Mouse (Mus musculus) limb, embryonic 10.5 days (tissue): ENCODE data around the gene Shtn1. TPM values are rescaled to one million over a fixed set of nuclear protein-coding genes. Genes with fewer than 3 reads are reported as not detected.

Experiments
- DNase-seq: peaks from one replicate; pipeline ENCODE4 v3.0.0-alpha.2; 2017; ENCODE audit warnings: low spot score
- H3K27ac ChIP-seq: fragments of 300-500 bp; sonication (generic); 2 replicates; pipeline ENCODE4 v1.5.1; 2016; ENCODE audit warnings: mild to moderate bottlenecking
- H3K27me3 ChIP-seq: fragments of 300-500 bp; sonication (generic); 2 replicates; pipeline ENCODE4 v1.6.1; 2016; ENCODE audit warnings: low read depth, mild to moderate bottlenecking; ENCODE audit not compliant: poor library complexity, severe bottlenecking
- H3K36me3 ChIP-seq: fragments of 300-500 bp; sonication (generic); 2 replicates; pipeline ENCODE4 v1.6.1; 2016; ENCODE audit warnings: mild to moderate bottlenecking, moderate library complexity
- H3K4me1 ChIP-seq: fragments of 300-500 bp; sonication (generic); 2 replicates; pipeline ENCODE4 v1.6.1; 2016
- H3K4me3 ChIP-seq: fragments of 300-500 bp; sonication (generic); 2 replicates; pipeline ENCODE4 v1.5.1; 2016; ENCODE audit warnings: mild to moderate bottlenecking, moderate library complexity
- H3K9me3 ChIP-seq: fragments of 300-500 bp; sonication (generic); replicated peaks from 2 replicates; pipeline ENCODE4 v1.6.1; 2016; ENCODE audit warnings: mild to moderate bottlenecking
- WGBS: fragments of 180-500 bp; shearing (Covaris S2); methylation state at CpG from one replicate; pipeline ENCODE4 v1.1.7; 2016; 5-methylcytosine and 5-hydroxymethylcytosine counted together
- polyA plus RNA-seq: library from polyadenylated mRNA; unstranded; fragments of >200 nt; fragmentation: Nextera tagmentation; extraction: Ambion mirVana; gene quantifications from 2 replicates; pipeline ENCODE4 v1.2.1, GENCODE M21; 2016

The Shtn1 gene
- polyA plus RNA-seq, 1 experiment from 2014 or later: 0.28 TPM

- no peaks in the 10 kb centered on the region for H3K9me3 ChIP-seq
- no peaks in the 10 kb centered on the region for H3K27me3 ChIP-seq
- peak within 1 kb of the TSS; percentile 78 for H3K4me3 ChIP-seq
- H3K36me3 ChIP-seq: no peaks in the 10 kb centered on the region
- under 1% methylated on average over 65 of the region's 65 CpGs for WGBS
- peak; percentile 94 for DNase-seq
- peaks cover 20% of the 10 kb centered on the region for H3K4me1 ChIP-seq
- peak within 1 kb of the TSS; percentile 93 for H3K27ac ChIP-seq
These were observed 132.8 kb downstream of the Shtn1 start, which contains the start of the genes Eno4 and Hspa12a for GRCm38 (mm10) chr19:58942841-58943828. Gene Eno4 (plus strand): TSS chr19:58943425. Gene Hspa12a (minus strand): TSS chr19:58943654.

DNA sequence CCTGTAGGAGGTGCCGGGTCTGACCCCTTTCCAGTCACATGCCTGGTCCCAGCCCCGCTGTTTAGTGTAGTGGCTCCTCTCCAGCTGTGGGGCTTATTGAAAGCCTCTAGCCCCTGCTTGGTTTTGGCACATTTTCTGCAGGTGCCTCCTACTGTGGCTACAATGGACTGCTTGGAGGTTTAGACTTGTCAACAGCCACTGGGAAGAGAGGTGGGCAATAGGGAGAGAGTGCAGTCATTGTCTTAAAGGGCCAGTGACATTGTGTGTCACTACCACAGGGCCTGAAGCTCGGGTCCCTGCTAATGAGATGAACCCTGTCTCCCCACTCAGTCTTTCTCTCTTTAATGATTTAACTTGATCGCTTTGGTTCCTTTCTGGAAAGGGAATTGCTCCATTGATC is 142.8 kb downstream of the Shtn1 start:
- Histone ChIP-seq H3K4me1 (peaks cover 61% of the 10 kb centered on the region), H3K27ac (no peak overlapping the region), H3K36me3 (no peaks in the 10 kb centered on the region), H3K27me3 (peaks cover 54% of the 10 kb centered on the region), H3K9me3 (no peaks in the 10 kb centered on the region), H3K4me3 (no peak overlapping the region)
- DNase-seq: no peak
- 9% methylated on average over 4 of the region's 4 CpGs for WGBS

DNA sequence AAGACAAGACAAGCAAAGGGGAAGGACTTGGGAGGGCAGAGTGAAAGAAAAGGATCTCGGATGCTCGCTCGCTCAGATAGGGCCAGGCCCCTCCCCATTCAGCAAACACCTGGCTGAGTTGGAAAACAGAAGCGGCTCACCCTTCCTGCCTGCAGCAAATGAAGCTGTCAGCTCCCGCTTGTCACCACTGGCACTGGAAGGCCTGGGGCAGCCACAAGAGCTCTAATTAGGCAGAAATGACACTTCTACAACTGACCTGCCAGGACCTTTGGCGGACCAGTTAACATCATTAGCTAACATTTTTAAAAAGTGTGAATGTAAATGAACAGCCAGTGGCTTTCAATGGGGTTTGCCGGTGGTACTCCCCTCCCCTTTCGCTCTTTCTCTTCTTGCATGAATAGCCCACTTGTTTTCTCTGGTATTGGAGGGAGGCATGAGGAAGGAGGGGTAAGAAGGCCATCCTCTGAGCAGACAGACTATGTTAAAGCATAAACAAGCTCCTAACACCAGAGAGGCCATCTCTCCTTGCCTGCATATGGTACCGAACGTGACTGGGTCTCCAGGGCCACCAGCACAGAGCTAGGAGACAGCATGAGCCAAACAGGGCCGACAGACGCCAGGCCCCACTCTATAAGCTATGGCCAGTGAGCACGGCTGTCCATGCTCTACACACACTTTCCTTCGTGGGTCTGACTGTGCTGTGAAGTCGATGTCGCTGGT is 144.7 kb downstream of the Shtn1 start:
- Histone ChIP-seq H3K4me1 (peaks cover 49% of the 10 kb centered on the region), H3K27ac (peak overlapping the region; percentile 50; the same call in 1 of the 2 replicates), H3K9me3 (no peaks in the 10 kb centered on the region), H3K36me3 (no peaks in the 10 kb centered on the region), H3K27me3 (peaks cover 54% of the 10 kb centered on the region), H3K4me3 (no peak overlapping the region)
- 20% methylated on average over 16 of the region's 16 CpGs for WGBS
- DNase-seq: peak; percentile 49

Other genes with a start within 250 kb of the Shtn1 start
- gene Eno4, start 132.7 kb downstream of the Shtn1 start, polyA plus RNA-seq: 0.51 and 0.79 TPM in 2 replicates
- gene Hspa12a, start 132.4 kb downstream of the Shtn1 start, polyA plus RNA-seq: 3.1 and 3.6 TPM in 2 replicates
- gene Vax1, start 94.0 kb upstream of the Shtn1 start, polyA plus RNA-seq: not detected in 2 replicates
- gene Kcnk18, start 143.1 kb upstream of the Shtn1 start, polyA plus RNA-seq: not detected in 2 replicates
- 7.5 and 9.7 TPM in 2 replicates for gene Slc18a2, start 184.8 kb upstream of the Shtn1 start, polyA plus RNA-seq
- gene Rps12-ps3, start 246.2 kb upstream of the Shtn1 start, polyA plus RNA-seq: 7.6 and 11.1 TPM in 2 replicates